Mouse (Mus musculus) spleen, embryonic (tissue): Measurements from ENCODE around the gene Pgls.

ENCODE experiments used
- CTCF ChIA-PET: fragments of 350-600 bp; sonication (Branson Sonifier 250); formaldehyde crosslinking; loops from one replicate; lab custom pipeline; 2022; lab: Charles Lee

Pgls gene

DNA sequence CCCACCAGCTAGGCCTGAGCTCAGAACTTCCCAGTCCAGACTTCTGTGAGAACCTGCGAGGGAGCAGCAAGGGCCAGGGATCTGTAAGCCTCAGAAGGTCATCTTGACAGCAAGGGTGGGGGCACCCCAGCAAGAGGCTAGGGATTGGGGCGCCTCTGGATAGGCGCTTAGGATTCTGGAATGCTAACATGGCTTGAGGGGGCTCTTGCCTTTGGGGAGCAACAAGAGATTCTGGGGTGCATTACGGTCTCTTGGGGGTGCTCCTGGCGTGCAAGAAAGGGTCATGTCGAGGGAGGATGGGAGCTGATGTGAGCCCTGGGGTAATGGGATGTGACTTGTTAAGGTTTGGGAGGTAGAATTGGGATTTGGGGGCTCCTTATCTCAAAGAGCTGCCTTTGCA lies 23.0 kb upstream of the Pgls start:
- CTCF ChIA-PET, result interaction anchor here (0.6 to 1.6 kb wide), 3 partner anchors 22 to 85 kb away, joined by 3 to 6 read pairs (median 6); no protein-coding TSS in a partner anchor

DNA sequence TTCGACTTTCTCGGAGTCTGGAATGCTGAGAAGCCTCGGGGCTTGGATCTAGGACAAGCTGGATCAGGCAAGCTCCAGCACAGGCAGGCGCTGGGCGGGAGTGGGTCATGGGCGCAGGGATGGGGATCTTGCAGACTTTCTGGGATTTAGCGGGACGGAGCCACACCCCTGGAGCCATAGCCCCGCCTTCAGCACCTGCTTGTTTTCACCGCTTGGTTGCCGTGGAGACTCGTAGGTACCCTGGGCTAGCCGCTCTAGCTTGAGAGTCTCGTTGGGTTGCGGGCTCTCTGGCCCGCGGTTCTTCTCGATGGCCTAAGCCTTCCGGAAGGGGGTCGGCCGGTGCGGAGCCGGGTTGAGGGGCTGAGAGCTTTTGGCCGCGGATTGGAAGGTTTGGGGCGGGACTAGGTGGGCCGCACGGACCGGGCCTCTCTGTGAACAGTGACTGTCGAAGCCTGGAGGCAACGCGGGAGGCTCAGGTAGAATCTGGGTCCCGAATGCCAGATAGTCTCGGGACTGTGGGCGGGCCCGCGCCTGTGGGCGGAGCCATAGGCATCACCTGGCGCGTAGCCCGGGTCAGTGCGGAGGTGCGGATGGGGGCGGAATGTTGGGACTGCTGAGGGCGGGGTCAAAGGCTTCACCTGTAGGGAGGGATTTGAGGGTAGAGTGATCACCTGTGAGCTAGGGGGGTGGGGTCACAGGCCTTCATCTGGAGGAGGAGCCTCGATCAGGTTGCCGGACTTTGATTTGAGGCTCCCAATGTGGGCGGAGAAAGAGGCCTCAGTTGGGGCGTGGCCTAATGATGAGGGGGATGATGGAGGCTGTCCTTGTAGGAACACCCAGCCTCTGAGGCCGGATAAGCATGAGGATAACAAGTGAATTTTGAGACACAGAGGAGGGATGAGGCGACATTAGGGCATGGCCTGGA lies 22.3 kb upstream of the Pgls start:
- CTCF ChIA-PET, result interaction anchor here (0.6 to 1.6 kb wide), 3 partner anchors 21 to 619 kb away, joined by 3 to 6 read pairs (median 4); no protein-coding TSS in a partner anchor

DNA sequence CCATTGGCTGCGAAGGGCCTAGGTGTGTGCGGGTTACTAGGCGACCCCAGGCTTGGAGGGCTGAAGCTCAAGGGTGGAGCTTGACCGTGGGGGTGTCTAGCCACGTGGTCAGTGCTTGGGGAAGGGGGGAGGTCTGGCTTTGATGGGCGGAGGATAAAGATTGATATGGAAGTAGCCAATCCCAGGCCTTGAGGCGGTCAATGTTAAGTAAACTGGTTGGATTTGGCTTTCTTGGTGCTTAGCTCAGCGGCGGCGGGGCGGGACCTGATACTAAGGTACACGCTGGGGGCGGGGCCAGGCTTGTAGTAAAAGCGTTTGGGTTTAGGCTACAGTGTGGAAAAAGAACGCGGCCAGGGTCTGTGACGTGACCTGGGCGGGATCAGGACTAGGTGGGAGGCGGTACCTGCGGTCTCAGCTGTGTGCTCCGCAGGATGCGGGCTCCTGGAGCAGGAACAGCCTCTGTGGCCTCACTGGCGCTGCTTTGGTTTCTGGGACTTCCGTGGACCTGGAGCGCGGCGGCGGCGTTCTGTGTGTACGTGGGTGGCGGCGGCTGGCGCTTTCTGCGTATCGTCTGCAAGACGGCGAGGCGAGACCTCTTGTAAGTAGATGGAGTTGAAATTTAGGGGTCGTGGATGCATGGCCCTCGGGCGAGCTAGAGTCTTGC lies 21.6 kb upstream of the Pgls start:
- CTCF ChIA-PET, result no interaction called here

DNA sequence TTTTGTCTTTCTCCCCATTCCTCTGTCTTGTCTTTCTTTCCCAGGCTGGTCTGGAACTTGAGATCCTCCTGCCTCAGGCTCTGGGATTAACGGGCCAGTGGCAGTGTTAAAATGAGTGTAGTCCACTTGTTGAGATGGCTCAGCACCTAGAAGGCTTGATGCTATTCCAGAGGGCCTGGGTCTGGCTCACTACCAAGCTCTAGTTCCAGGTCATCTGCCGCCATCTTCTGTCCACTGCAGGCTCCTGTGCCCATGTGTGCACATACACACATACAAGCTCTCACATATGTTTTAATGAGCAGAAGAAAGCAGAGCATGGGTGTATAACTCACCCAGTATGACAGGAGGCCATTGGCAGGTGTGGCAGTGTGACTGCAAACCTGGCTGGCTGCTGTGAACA lies 19.9 kb upstream of the Pgls start:
- CTCF ChIA-PET, result interaction anchor here (0.8 kb wide), 1 partner anchor 705 kb away, joined by 3 read pairs; no protein-coding TSS in a partner anchor

DNA sequence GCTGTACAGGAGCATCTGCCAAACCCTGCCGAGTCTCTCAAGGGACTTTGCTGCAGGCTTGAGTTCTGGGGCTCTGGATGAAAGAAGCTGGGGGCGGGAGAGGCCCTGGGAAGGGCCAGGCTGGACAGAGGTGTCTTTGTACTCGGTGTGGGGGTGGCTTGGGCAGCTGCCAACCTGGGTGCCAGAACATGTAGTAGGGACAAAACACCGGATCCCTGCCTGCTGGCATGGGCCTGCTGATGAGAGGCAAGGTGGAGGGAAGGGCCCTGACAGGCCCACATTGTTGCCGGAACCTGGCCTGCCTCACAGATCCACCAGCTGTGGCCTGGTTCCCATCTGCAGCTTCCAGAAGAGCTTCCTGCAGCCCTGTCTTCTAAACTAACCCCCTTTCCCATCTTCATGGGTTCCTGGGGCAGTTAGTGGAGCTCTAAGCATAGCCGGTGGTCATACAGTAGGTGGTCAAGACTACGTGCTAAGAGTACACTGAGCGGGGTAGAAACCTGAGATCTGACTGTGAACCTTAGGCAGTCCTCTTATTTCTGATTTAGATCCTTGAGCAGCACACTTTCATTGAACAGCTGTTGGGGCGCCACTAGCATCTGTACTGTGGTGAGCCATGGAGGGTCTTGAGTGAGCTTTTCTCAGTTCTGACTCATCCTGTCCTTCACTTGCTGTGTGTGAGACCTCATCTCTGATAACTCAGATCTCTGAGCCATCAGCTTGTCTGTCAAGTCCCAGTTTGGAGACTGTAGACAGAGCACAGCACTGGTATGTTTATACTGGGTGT lies 18.9 kb upstream of the Pgls start:
- CTCF ChIA-PET, result no interaction called here

DNA sequence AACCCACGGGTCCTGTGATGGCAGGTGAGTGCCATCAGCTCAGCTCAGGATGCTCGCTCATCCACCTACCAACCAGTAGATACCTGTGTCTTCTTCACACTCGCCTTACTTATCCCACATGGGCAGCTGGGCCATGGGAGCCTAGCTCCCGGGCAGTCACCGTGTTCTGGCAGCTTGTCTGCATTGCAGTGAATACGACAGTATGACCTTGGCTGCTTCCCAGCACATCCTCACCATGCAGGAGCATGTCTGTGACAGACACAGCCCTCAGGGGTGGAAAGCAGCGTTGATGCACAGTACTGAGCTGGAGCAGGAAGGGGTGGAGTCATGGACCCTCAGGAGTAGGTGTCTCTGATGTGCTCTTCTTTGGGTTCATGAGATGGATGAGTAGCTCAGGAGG lies 17.6 kb upstream of the Pgls start:
- CTCF ChIA-PET, result interaction anchor here (1.0 kb wide), 1 partner anchor 9 kb away, joined by 3 read pairs; no protein-coding TSS in a partner anchor

DNA sequence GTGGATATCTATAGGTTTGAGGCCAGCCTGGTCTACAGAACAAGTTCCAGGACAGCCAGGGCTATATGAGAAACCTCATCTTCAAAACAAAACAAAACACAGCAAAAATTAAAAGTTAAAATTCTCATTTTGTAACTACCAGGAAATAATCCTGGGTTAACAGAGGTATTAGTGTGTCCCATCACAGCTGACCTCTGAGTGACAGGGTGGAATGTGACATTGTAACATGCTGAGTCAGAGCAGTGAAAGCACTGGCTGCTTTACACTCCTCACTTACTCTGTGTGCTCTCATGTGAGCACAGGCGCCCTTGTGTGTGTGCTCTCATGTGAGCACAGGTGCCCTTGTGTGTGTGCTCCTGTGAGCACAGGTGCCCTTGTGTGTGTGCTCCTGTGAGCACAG lies 17.0 kb upstream of the Pgls start:
- CTCF ChIA-PET, result interaction anchor here (1.0 kb wide), 1 partner anchor 10 kb away, joined by 3 read pairs; no protein-coding TSS in a partner anchor

DNA sequence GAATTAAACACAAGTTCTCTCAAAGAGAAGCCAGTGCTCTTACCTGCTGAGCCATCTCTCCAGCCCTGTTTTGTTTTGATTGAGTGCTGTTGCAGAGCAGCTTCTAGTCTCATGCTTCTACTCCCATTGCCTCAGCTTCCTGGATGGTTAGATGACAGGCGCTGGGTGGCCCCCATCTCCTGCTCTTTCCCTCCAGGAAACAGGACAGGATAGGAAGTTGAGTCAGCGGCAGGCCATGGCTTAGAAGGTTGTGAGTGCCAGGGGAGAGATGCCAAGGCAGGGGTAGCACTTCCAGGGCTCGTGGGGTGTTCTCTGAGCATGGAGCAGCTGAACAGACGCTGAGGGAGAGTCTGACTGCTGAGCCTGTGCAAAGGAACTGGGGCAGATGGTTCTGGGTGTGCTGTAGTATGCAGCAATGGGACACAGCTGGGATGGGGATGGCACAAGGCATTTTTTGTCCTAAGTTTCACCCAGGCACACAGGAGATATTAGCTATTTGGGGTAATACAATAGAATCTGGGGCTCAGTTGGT lies 14.1 kb upstream of the Pgls start:
- CTCF ChIA-PET, result interaction anchor here (0.7 kb wide), 1 partner anchor 12 kb away, joined by 3 read pairs; no protein-coding TSS in a partner anchor

DNA sequence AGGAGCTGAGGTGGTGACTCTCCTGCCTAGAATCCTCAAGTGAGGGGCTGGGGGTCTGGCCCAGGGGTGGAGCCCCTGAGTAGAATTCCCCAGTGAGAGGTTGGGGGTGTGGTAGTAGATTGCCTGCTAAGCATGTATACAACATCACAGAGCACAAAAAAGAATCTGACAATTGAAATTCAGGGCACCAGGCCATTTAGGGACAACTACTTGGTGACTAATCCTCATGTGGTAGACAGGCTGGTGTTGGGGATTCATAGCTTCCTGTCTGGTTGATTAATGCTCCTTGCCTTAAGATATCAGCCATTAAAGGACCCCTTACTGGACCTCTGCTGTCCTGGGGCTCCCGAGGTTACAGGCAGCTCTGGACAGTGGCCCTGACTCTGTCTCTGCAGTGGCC lies 13.0 kb upstream of the Pgls start:
- CTCF ChIA-PET, result no interaction called here

DNA sequence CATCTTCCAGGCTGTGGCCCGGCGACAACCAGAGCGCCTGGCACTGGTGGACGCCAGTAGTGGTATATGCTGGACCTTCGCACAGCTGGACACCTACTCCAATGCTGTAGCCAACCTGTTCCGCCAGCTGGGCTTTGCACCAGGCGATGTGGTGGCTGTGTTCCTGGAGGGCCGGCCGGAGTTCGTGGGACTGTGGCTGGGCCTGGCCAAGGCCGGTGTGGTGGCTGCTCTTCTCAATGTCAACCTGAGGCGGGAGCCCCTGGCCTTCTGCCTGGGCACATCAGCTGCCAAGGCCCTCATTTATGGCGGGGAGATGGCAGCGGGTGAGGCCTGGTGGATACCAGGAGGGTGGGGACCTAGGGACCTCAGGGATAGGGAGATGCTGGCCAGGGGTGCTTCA lies 12.5 kb upstream of the Pgls start:
- CTCF ChIA-PET, result no interaction called here

DNA sequence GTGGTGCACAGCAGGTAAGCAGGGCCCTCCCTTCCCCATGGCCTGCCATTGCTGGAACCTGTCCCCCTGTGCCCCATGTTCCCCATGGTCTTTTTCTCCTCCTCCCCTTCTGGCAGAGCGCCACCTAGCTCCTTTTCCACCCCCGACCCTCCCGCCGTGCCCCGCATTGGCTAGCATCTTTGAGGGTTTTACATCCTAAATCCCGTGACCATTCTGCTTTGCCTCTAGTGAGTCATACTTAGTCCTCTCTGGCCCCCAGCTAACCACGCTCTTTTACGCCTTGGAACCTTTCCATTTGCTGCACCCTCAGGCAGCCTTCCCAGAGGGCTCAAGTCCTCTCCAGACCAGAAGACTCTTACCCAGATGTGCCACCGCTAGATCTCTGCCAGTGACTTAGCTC lies 11.8 kb upstream of the Pgls start:
- CTCF ChIA-PET, result no interaction called here

DNA sequence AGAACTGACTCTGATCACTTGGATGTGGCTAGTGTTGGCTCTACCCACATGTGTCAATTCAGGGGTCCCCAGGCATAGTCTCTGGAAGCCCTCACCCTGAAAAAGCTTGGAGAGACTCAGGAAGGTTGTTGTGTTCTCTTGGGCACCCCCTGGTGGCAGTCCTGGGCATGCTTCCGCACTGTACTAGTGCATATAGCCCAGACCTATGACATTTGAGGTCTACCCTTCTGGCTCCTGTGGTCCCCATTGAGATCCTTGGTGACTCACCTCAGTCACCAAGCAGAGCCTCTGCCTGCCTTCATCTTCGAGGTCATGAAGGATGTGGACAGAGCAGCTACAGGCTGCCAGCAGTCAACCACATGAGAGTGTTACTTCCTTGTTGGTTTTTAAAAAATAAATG lies 5.1 kb upstream of the Pgls start:
- CTCF ChIA-PET, result interaction anchor here (0.6 to 0.7 kb wide), 3 partner anchors 19 to 724 kb away, joined by 4 to 6 read pairs (median 4); partner anchors contain the start of gene Kcnn1

DNA sequence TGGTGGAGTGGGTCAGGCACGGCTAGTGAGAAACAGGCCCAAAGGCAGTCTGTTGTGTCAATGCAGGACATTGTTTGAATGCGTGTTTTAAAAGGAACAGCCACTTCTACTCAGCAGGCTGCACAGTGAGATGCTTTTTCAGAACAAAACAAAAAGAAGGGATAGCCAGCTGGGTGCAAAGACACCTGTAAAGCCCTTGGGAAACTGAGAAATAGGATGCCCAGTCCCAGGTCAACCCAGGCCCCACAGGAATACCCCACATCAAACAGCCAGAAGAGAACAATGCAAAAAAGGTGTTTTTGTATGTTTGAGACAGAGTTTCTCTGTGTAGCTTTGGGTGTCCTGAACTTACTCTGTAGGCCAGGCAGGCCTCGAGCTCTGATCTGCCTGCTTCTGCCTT lies 3.2 kb upstream of the Pgls start:
- CTCF ChIA-PET, result interaction anchor here (0.6 kb wide), 1 partner anchor 119 kb away, joined by 3 read pairs; no protein-coding TSS in a partner anchor

DNA sequence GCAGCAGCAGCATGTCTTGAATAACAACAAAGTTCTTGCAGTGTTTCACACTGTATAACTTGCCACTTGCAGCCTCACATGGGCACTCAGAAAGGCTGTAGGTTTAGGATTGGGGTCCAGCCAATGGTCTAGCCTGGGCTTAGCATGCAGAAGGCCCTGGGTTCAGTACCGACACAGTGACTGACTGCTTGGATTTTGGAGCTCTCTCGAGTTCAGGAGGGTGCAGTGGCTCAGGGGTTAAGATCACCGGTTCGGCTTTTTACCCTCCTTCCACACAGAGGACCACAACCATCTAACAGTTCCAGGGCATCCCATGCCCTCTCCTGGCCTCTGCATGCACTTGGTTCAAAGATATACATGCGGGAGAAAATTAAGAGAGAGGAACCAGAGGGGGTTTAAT lies 959 bp upstream of the Pgls start:
- CTCF ChIA-PET, result interaction anchor here (1.8 kb wide), 1 partner anchor 22 kb away, joined by 6 read pairs; the partner anchor contains the start of gene Slc27a1

DNA sequence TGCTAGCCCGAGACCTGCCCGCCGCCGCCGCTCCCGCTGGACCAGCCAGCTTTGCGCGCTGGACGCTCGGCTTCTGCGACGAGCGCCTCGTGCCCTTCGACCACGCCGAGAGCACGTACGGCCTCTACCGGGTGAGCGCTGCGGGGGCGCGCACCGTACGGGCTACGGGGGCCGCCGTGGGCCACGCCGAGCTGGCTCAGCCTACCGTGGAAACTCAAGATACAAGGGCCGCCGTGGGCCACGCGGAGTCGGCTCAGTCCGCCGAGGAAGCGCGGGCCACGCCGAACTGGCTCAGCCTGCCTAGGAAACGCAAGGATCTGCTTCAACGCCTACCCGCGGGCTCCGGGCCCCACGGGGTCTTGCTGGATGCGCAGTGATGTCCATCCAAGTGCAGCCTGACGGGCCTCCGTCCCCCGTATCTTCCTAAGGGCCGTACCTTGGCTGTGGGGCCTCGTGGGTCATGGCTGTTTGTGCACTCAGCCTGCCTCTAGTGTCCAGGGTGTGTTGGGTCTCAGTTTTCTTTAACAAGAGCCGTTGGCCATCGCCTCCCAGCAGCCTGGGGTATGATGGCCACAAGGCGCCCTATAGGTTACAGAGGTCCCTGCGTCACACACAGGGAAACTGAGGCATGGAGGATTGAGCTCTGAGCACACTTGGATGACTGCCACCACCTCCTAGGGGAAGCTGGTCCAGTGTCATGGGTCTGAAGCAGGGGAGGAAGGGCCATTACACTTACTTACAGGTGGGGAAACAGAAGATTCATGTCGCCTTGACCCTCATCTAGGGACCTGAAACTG lies 596 bp downstream of the Pgls start:
- CTCF ChIA-PET, result interaction anchor here (0.5 to 0.8 kb wide), 4 partner anchors 31 to 84 kb away, joined by 3 to 6 read pairs (median 3); partner anchors contain the start of gene Jak3

DNA sequence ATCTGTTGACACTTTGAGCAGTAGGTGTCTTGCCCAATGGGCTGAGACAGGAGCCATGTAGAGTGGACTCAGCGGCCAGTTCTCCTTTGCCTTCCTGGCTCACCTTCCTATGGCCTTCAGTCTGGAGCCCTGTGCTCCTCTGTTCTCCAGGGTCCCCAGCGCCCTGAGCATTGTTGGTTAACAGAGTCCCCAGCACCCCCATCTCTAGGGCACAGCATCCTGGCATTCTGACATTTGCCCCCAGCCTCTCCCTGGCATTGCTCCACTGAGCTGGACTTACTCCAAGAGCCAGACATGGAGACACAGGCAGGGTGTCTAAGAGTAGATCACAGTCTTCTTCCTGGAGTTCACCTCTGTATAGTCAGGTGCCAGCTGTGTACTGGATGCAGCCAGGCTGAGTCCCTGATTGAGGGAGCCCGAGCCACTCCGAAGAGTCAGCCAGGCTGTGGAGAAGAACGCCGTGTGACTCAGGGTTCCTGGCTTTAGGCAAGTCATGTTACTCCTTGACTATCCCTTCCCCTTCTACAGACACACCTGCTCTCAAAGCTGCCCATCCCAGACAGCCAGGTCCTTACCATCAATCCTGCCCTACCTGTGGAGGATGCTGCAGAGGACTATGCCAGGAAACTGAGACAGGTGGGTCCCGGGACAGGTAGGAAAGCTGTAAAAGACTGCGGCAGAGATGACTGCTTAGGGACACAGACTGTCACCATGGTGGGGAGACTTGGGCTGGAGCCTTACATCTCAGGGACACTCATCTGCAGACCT lies 1.8 kb downstream of the Pgls start:
- CTCF ChIA-PET, result interaction anchor here (0.7 to 0.8 kb wide), 2 partner anchors 32 to 66 kb away, joined by 3 to 5 read pairs; no protein-coding TSS in a partner anchor

DNA sequence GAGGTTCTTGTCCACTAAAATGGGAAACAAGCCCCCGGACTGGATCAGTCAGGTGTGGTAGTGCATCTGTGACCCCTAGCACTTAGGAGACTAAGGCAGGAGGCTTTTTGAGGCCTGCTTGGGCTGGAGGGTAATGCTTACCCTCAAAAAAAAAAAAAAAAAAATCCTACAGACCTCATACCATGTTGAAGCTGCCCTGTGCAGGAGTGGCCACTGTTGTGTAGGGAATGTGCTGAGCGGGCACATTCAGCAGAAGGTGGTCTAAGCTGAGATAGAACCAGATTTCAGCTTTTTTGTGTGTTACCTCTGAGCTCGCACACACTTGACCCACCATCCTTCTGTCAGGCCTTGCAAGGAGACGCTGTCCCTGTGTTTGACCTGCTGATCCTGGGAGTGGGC lies 2.3 kb downstream of the Pgls start:
- CTCF ChIA-PET, result interaction anchor here (0.7 to 1.2 kb wide), 2 partner anchors 65 to 692 kb away, joined by 4 to 5 read pairs; no protein-coding TSS in a partner anchor

DNA sequence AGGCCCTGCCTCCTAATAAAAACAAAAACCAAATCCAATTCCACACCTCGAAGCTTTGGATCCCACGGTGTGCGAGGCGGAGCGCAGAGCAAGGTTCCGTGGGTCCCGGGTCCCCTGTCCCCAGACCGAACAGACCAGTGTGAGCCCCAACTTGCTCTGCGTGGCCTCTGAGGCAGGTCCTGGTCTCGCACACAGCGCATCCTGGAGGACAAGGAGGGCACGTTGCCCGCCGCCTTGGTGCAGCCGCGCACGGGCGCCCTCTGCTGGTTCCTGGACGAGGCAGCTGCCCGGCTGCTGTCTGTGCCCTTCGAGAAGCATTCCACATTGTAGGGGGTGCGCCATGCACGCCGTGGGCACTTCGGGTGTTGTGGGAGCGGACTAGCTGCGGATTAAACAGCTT lies 3.9 kb downstream of the Pgls start:
- CTCF ChIA-PET, result interaction anchor here (1.1 to 1.3 kb wide), 2 partner anchors 18 to 65 kb away, joined by 3 to 7 read pairs; no protein-coding TSS in a partner anchor

DNA sequence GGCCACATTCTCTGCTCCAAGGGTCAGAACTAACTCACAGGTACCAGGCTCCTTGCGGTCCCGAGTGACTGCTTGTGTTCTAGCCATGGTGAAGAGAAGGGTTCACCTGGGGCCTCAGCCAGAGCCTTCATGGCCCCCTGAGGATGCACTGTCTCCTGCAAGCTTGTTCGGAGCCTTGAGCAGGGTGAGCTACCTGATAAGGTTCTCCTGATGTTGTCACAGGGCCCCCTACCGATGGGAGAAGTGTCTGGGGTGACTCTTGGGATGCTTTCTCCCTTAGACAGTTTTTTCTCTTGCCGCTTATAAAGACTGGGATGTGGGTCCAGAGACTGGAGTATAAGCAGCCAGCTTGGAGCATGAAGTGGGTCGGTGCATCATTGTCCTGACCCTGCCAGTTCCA lies 4.4 kb downstream of the Pgls start:
- CTCF ChIA-PET, result interaction anchor here (0.8 to 1.3 kb wide), 3 partner anchors 18 to 74 kb away, joined by 3 to 7 read pairs (median 3); no protein-coding TSS in a partner anchor
